Mouse (Mus musculus): ENCODE measurements at regions not wholly inside any gene's neighbourhood (a gene's known extent, or its start where the extent isn't known, plus 50 kb on each side); places are given as distances from the start of the nearest gene placed in this dataset.

DNA sequence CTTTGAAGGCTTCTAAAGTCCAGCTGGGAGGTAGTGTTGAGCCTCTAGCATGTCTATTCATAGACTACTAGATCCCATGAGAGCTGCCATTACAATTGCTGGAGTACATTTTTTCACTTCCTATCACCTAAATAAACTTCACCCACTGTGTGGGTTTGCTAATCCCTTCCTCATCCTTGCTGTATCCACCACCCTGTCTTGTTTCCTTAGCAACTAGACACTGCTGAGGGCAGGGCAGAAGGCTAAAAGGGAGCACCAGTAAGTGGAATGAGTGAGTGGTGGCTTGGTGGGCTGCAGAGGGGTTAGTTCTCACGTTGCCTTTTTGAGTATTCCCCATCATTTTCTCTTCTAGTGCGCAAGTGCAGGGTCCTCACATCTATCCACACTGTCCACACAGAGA is 80.1 kb upstream of the Adgrf1 start:
- Histone ChIP-seq H3K36me3 (ENCODE audit: control insufficient read depth, insufficient read depth, low read length, poor library complexity, severe bottlenecking) (no peaks in the 10 kb centered on the region), H3K27me3 (ENCODE audit: control insufficient read depth, insufficient read depth, low read length, poor library complexity, severe bottlenecking) (no peaks in the 10 kb centered on the region)
- DNase-seq (ENCODE audit: low read depth, low spot score), result no peak

DNA sequence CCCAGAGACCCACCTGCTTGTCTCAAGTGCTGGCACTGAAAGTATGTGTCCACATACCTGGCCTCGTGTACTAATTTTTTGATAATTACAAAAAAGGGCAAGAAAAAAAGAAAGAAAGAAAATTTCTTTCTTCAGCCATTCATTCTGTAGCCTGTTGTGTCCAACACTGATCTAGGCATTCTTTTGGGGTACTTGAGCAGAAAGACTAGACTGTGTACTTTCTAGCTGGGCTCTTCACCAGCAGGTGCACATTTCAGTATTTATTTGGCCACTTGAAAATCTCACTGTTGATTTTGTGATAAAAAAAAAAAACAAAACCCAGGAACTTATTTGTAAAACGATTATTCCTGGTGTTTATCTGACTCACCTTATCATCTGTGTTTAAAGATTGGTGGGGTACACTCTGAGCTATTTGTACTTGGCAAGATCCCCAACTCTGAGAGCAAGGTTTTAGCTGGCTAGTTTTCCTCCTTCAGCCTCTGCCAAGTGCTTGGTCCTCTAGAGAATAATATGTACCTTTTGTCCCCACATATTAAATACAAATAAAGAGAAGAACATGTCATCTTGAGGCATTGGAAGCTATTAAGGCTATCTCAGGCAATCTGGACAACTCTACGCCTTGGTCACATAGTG is 79.2 kb upstream of the Adgrf1 start:
- H3K27me3 ChIP-seq (ENCODE audit: control insufficient read depth, insufficient read depth, low read length, poor library complexity, severe bottlenecking), result no peaks in the 10 kb centered on the region
- DNase-seq (ENCODE audit: low read depth, low spot score), result no peak
- no peaks in the 10 kb centered on the region for H3K36me3 ChIP-seq (ENCODE audit: control insufficient read depth, insufficient read depth, low read length, poor library complexity, severe bottlenecking)

- DNase-seq (ENCODE audit: low read depth, low spot score), result no peak
- H3K27me3 ChIP-seq (ENCODE audit: control insufficient read depth, insufficient read depth, low read length, poor library complexity, severe bottlenecking), result no peaks in the 10 kb centered on the region
- H3K36me3 ChIP-seq (ENCODE audit: control insufficient read depth, insufficient read depth, low read length, poor library complexity, severe bottlenecking), result no peaks in the 10 kb centered on the region
Measured at GRCm38 (mm10) chr17:43197232-43197631, 72.9 kb upstream of the Adgrf1 start.

GRCm38 (mm10) chr17:43200832-43201231 is 69.3 kb upstream of the Adgrf1 start:
- DNase-seq (ENCODE audit: low read depth, low spot score), result peak; percentile 54
- H3K36me3 ChIP-seq (ENCODE audit: control insufficient read depth, insufficient read depth, low read length, poor library complexity, severe bottlenecking), result no peaks in the 10 kb centered on the region
- no peaks in the 10 kb centered on the region for H3K27me3 ChIP-seq (ENCODE audit: control insufficient read depth, insufficient read depth, low read length, poor library complexity, severe bottlenecking)

DNA sequence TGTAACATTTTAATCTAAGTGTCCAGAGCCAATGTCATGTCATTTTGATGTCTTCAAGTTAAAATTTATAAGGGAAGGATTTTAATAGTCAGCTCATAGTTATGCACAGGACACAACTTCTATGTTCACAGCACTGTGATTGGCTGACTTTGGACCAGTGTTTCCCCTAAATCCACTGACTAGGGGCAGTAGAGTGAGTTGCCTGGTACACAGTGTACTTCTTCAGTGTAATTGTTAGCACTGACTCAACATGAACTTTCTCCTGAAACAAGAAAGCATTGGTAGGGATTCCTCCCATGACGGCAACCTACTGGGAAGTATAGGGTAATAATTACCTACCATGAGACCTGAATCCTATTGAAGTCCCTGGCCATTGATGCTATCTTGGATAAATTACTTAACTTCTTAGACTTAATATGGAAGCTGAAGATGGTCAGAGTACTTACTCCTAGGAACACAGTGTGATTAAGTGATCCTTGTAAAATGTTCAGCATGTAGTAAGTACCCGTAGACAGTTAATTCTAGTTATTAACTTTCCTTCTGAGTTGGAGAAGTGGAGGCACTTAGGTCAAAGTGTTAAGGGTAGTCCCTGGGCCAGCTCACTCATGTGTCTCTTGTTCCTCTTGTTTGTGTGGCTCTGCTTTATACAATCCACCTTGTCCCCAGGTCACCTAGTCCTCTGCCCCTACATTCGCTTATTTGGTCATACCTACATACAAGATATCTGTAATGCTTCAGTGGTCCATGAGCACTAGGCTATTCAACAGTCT is 63.2 kb upstream of the Adgrf1 start:
- no peaks in the 10 kb centered on the region for H3K27me3 ChIP-seq (ENCODE audit: control insufficient read depth, insufficient read depth, low read length, poor library complexity, severe bottlenecking)
- no peak for DNase-seq (ENCODE audit: low read depth, low spot score)
- no peaks in the 10 kb centered on the region for H3K36me3 ChIP-seq (ENCODE audit: control insufficient read depth, insufficient read depth, low read length, poor library complexity, severe bottlenecking)

GRCm38 (mm10) chr17:43209727-43210126 is 60.4 kb upstream of the Adgrf1 start:
- Histone ChIP-seq H3K27me3 (ENCODE audit: control insufficient read depth, insufficient read depth, low read length, poor library complexity, severe bottlenecking) (no peaks in the 10 kb centered on the region), H3K36me3 (ENCODE audit: control insufficient read depth, insufficient read depth, low read length, poor library complexity, severe bottlenecking) (no peaks in the 10 kb centered on the region)
- no peak for DNase-seq (ENCODE audit: low read depth, low spot score)

GRCm38 (mm10) chr17:43214038-43214437 is 56.1 kb upstream of the Adgrf1 start:
- no peaks in the 10 kb centered on the region for H3K27me3 ChIP-seq (ENCODE audit: control insufficient read depth, insufficient read depth, low read length, poor library complexity, severe bottlenecking)
- H3K36me3 ChIP-seq (ENCODE audit: control insufficient read depth, insufficient read depth, low read length, poor library complexity, severe bottlenecking), result no peaks in the 10 kb centered on the region
- no peak for DNase-seq (ENCODE audit: low read depth, low spot score)

- Histone ChIP-seq H3K27me3 (ENCODE audit: control insufficient read depth, insufficient read depth, low read length, poor library complexity, severe bottlenecking) (no peaks in the 10 kb centered on the region), H3K36me3 (ENCODE audit: control insufficient read depth, insufficient read depth, low read length, poor library complexity, severe bottlenecking) (no peaks in the 10 kb centered on the region)
- no peak for DNase-seq (ENCODE audit: low read depth, low spot score)
Measured at GRCm38 (mm10) chr17:43219636-43220035, 50.5 kb upstream of the Adgrf1 start.
